Mouse (Mus musculus) Muller cell, postnatal 12 days (primary cell): ENCODE data around the gene Clec4a2.
"Not testable (repeated sequence)": the region's sequence is repeated elsewhere in the genome, so short reads cannot be mapped to it uniquely, and the experiment has no call there.

Source experiments
- DNase-seq: peaks from one replicate; pipeline ENCODE4 v3.0.0-alpha.2; 2015; ENCODE audit errors: inconsistent ontology term

Gene Clec4a2

DNA sequence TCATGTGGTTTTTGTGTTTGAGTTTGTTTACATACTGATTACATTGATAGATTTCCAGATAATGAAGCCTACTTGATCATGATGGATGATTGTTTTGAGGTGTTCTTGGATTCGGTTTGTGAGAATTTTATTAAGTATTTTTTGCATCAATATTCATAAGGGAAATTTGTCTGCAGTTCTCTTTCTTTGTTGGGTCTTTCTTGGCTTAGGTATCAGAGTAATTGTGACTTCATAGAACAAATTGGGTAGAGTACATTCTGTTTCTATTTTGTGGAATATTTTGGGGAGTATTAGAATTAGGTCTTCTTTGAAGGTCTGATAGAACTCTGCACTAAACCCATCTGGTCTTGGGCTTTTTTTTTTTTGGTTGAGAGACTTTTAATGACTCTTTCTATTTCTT, at the start of gene Clec4a2:
Gene Clec4a2 (plus strand): TSS at position 301 of the 400 bp plus-strand sequence.
- DNase-seq: not testable (repeated sequence)

DNA sequence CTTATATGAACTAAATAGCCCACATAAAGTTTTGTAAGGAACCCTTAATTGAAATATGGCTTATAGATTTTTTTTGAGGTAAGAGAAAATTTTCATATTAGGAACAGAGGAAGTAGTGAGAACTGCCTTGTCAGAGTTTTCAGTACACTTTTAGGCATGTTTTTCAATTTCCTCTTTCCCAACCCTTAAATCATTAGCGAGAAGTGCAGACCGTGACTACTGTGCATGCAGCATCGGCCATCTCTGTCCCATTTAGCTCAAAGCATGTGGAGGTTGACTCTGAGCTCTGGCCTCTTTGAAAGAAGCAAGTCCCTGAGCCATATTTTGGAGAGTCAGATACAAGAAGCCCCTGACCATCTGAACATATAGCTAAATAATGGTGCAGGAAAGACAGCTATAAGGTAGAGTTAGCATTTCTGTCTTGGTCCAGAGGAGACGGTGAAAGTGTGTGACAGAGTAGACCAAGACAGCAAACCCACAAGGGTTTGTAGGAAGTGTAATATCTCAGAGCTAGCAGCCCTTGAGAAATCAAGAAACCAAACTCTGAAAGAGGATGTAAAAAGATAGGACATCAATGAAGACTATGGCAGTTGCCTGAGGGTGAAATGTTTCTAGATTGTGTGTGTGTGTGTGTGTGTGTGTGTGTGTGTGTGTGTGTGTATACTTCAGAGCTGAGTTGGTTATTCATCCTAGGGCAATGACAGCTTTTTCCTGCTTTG, 10.9 kb upstream of the Clec4a2 start:
- no peak for DNase-seq

DNA sequence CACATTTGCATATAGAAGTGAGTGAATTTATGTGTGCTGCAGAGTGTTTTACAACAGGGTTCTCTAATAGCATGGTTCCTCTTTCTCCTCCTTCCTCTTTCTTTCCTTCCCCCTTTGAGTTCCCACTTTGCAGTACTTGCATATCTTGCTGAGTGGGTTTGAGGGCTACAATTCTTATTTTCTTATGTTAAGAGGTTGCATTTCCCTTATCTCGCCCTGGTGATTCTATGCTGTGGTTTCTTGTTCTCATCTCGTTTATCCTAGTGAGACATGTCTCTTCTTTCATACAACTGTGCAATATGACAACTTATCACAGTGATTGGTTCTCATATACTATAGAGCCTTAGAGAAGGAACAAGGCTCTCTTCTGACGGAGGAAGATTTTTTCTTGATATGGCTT, 17.0 kb downstream of the Clec4a2 start:
- no peak for DNase-seq

DNA sequence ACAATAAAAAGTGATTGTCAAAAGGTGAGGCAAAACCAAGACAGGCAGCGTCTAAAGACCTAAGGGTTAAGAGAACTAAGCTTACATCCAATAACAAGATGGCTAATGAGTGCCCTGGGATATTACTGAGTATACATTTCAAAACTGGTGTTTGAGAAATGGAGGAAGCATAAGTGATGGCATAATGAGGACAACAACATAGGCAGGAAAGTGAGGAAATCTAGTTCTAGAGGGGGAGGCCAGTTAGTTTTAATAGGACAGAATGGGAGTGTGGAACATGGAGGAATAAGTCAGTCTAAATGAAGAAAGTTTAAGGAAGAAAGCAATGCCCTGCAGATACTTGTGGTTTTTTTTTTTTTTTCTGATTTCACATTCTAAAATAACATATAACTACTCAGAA, 20.9 kb downstream of the Clec4a2 start:
- DNase-seq: no peak

DNA sequence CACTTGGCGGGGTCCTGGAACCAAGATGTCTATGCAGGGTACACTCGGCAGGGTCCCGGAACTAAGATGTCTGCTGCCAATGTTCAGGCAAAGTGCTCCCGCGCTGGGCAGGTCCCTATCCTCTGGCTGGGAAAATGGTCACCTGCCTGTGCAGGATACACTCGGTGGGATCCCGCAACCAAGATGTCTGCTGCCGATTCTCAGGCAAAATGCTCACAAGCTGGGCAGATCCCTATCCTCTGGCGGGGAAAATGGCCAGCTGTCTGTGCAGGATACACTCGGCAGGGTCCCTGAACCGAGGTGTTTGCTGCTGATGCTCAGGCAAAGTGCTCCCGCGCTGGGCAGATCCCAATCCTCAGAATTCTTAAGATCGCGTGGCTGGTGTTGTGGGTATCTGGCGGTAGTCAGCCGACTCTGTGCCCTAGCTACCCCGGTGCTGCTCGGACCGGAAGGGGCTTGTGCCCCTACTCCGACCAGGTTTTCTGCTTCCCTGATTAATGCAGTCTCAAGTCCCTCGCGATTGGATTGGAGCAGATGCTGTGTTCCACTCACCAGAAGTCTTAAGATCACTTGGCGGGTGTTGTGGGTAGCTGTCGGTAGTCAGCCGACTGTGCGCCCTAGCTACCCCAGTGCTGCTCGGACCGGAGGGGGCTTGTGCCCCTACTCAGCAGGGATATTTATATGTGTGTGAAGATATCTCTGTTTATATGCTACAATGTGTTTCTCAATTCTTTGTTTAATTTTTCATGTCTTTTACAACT, 31.7 kb downstream of the Clec4a2 start:
- DNase-seq: not testable (repeated sequence)

DNA sequence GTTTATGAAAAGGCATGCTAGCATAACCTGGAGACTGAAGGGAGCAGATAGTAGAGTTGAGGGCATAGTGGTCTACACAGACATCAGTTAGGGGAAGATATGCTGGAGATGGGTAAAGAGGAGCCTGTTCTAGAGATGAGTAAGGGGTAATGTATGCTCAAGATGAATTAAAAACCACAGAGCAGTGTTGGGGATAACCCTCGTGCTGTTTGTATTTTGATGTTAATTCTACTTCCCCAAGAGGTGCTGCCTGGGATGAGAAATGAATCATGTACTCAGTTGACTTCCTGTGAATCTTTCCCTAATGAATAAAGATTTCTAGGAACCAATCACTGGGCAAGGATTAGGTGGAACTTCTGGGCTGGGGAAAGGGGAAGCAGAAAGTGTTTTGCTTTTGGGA, 63.9 kb downstream of the Clec4a2 start:
- DNase-seq: no peak

DNA sequence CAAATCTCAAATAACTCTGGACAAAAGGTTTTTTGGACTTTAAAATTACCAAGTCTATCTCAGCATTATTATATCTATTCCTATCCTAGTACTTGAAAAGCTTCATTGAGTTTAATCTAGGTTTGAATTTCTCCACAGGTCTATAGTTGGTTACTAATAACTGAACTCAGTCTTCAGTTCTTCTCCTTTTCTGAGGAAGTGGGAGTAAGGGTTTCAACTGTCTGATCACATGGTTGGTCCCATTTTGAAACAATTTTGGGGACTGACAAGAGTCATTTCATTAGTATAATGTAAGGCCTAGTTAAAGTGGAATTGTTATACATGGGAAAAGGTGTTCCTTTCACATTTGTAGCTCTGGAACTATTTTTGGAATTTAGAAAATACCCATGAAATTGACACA, 64.8 kb downstream of the Clec4a2 start:
- DNase-seq: no peak

DNA sequence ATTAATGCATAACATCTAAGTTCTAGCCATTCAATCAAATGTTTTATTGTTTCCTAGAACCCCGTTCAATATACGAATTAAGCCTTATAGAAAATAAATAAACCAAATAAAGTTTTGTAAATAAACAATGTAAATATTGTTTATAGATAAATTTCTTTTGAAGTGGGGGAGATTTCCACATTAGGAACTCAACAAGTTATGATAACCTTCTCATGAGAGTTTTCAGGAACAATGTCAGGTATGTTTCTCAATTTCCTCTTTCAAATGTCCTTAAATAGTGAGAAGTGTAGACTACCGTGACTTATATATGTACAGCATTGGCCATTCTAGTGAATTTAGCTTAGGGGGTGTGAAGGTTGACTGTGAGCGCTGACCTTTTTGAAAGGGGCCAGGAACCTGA, 66.4 kb downstream of the Clec4a2 start, which contains the start of gene Clec4b2:
Gene Clec4b2 (plus strand): TSS at position 301 of the 400 bp plus-strand sequence.
- no peak for DNase-seq

DNA sequence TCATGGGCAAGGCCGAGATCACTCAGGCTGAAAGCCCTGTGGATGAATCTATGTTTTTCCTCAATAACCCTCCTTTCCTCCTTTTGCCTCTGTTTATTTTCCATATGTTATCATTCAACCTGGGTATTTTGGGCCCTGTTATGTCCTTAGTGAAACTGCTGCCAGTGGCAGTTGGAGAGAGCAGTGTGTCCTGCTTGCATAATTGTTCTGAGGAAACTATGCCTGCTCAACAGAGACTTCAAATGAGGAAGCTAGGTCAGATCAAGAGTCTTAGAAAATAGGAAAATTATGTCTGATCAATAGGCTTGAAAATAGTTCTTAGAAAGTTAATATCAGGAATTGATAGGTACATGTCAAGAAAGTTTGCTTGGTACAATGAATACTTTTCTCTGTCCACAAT, 69.3 kb downstream of the Clec4a2 start:
- no peak for DNase-seq

DNA sequence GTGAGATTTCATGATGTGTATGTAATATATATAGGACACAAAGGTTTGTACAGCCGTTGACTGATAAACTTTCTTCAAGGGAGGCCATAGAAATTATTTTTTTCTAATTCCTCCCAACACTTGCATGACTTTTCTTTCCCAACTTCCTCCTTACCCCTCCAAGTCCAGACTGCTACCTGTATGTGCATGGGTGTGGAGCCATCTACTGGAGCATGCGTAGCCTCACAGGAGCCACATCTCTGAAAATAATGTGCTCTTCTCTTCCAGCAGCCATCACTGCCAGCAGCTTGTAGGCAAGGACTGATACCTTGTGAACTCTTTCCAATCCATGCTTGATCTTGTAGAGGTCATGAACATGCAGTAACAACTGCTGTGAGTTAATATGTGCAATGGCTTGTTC, 78.6 kb downstream of the Clec4a2 start:
- DNase-seq: not testable (repeated sequence)
